Mouse (Mus musculus) neural tube, embryonic 12.5 days (tissue): ENCODE data around the gene Ilf3. TPM values are rescaled to one million over a fixed set of nuclear protein-coding genes. Genes with fewer than 3 reads are reported as not detected.

Experiments used
- ATAC-seq: fragments of 200-750 bp; cut with Nextera tagmentation; 2 replicates; pipeline ENCODE4 v1.8.0; 2017; ENCODE audit warnings: low read depth, mild to moderate bottlenecking, moderate TSS enrichment, moderate library complexity; ENCODE audit not compliant: low FRiP score
- H3K27ac ChIP-seq: fragments of 300-500 bp; sonication (generic); 2 replicates; pipeline ENCODE4 v1.5.1; 2016
- H3K27me3 ChIP-seq: fragments of 300-500 bp; sonication (generic); replicated peaks from 2 replicates; pipeline ENCODE4 v1.6.1; 2016; ENCODE audit warnings: mild to moderate bottlenecking
- H3K36me3 ChIP-seq: fragments of 300-500 bp; sonication (generic); 2 replicates; pipeline ENCODE4 v1.6.1; 2016; ENCODE audit warnings: mild to moderate bottlenecking
- H3K4me1 ChIP-seq: fragments of 300-500 bp; sonication (generic); 2 replicates; pipeline ENCODE4 v1.6.1; 2016
- H3K4me2 ChIP-seq: fragments of 300-500 bp; sonication (generic); replicated peaks from 2 replicates; pipeline ENCODE4 v1.6.1; 2016; ENCODE audit warnings: mild to moderate bottlenecking
- H3K4me3 ChIP-seq: fragments of 300-500 bp; sonication (generic); 2 replicates; pipeline ENCODE4 v1.5.1; 2016
- H3K9ac ChIP-seq: fragments of 300-500 bp; sonication (generic); 2 replicates; pipeline ENCODE4 v1.6.1; 2016; ENCODE audit warnings: mild to moderate bottlenecking
- H3K9me3 ChIP-seq: fragments of 300-500 bp; sonication (generic); 2 replicates; pipeline ENCODE4 v1.6.1; 2016; ENCODE audit warnings: mild to moderate bottlenecking
- WGBS: fragments of 180-500 bp; shearing (Covaris S2); methylation state at CpG from one replicate; pipeline ENCODE4 v1.1.7; 2016; 5-methylcytosine and 5-hydroxymethylcytosine counted together
- polyA plus RNA-seq: library from polyadenylated mRNA; unstranded; fragments of >200 nt; fragmentation: Nextera tagmentation; extraction: Ambion mirVana; gene quantifications from 2 replicates; pipeline ENCODE4 v1.2.1, GENCODE M21; 2016

The Ilf3 gene
- polyA plus RNA-seq, 1 experiment from 2014 or later: 286 TPM

GRCm38 (mm10) chr9:21329699-21330289 is 37.9 kb upstream of the Ilf3 start:
- WGBS: 93% methylated on average over 10 of the region's 10 CpGs
- no peaks in the 10 kb centered on the region for H3K9me3 ChIP-seq
- no peak overlapping the region for H3K27ac ChIP-seq

GRCm38 (mm10) chr9:21331365-21332140 is 36.1 kb upstream of the Ilf3 start:
- Histone ChIP-seq H3K4me3 (no peak overlapping the region), H3K27me3 (no peaks in the 10 kb centered on the region), H3K4me1 (peaks cover 9% of the 10 kb centered on the region; the same call in 1 of the 2 replicates), H3K9ac (no peak overlapping the region), H3K36me3 (peaks cover under 1% of the 10 kb centered on the region; the same call in 1 of the 2 replicates), H3K9me3 (no peaks in the 10 kb centered on the region), H3K27ac (no peak overlapping the region), H3K4me2 (no peak overlapping the region)
- no peak for ATAC-seq
- 88% methylated on average over 12 of the region's 12 CpGs for WGBS

More at GRCm38 (mm10) chr9:21329699-21330289, 37.9 kb upstream of the Ilf3 start:
- peaks cover 9% of the 10 kb centered on the region; the same call in 1 of the 2 replicates for H3K4me1 ChIP-seq
- H3K4me3 ChIP-seq: no peak overlapping the region
- H3K27me3 ChIP-seq: no peaks in the 10 kb centered on the region
- no peak overlapping the region for H3K4me2 ChIP-seq
- no peak overlapping the region for H3K9ac ChIP-seq
- no peak for ATAC-seq
- H3K36me3 ChIP-seq: peaks cover 5% of the 10 kb centered on the region; the same call in 1 of the 2 replicates

- H3K4me3 ChIP-seq: no peak overlapping the region
- no peaks in the 10 kb centered on the region for H3K27me3 ChIP-seq
- no peak overlapping the region for H3K27ac ChIP-seq
- H3K4me2 ChIP-seq: no peak overlapping the region
- ATAC-seq: no peak
- no peaks in the 10 kb centered on the region for H3K36me3 ChIP-seq
- H3K9me3 ChIP-seq: no peaks in the 10 kb centered on the region
- H3K9ac ChIP-seq: no peak overlapping the region
- 43% methylated on average over 9 of the region's 9 CpGs for WGBS
- peaks cover 9% of the 10 kb centered on the region; the same call in 1 of the 2 replicates for H3K4me1 ChIP-seq
Observed at GRCm38 (mm10) chr9:21332161-21333061, 35.3 kb upstream of the Ilf3 start.

GRCm38 (mm10) chr9:21333523-21333922 is 34.1 kb upstream of the Ilf3 start:
- Histone ChIP-seq H3K4me3 (no peak overlapping the region), H3K27ac (no peak overlapping the region), H3K9me3 (no peaks in the 10 kb centered on the region), H3K27me3 (no peaks in the 10 kb centered on the region), H3K4me2 (no peak overlapping the region), H3K9ac (no peak overlapping the region), H3K4me1 (peaks cover 17% of the 10 kb centered on the region), H3K36me3 (no peaks in the 10 kb centered on the region)
- 91% methylated on average over 1 of the region's 1 CpGs for WGBS
- no peak for ATAC-seq

- Histone ChIP-seq H3K36me3 (0 out of 2 replicates have a peak, but pooled peaks cover 2% of the 10 kb centered on the region), H3K27me3 (no peaks in the 10 kb centered on the region), H3K9me3 (no peaks in the 10 kb centered on the region), H3K9ac (no peak overlapping the region), H3K4me2 (no peak overlapping the region), H3K27ac (no peak overlapping the region), H3K4me3 (no peak overlapping the region), H3K4me1 (peaks cover 17% of the 10 kb centered on the region)
- no peak for ATAC-seq
Observed at GRCm38 (mm10) chr9:21334747-21335146, 32.9 kb upstream of the Ilf3 start.

- 81% methylated on average over 4 of the region's 4 CpGs for WGBS
- no peak overlapping the region for H3K4me2 ChIP-seq
- no peak overlapping the region for H3K9ac ChIP-seq
- ATAC-seq: no peak
- no peak overlapping the region for H3K27ac ChIP-seq
- 0 out of 2 replicates have a peak, but pooled peaks cover 4% of the 10 kb centered on the region for H3K36me3 ChIP-seq
- H3K4me3 ChIP-seq: no peak overlapping the region
- H3K27me3 ChIP-seq: no peaks in the 10 kb centered on the region
- peaks cover 17% of the 10 kb centered on the region for H3K4me1 ChIP-seq
- H3K9me3 ChIP-seq: no peaks in the 10 kb centered on the region
Observed at GRCm38 (mm10) chr9:21335391-21335790, 32.3 kb upstream of the Ilf3 start.

GRCm38 (mm10) chr9:21336491-21336890 is 31.2 kb upstream of the Ilf3 start:
- H3K9ac ChIP-seq: no peak overlapping the region
- no peak overlapping the region for H3K4me2 ChIP-seq
- H3K36me3 ChIP-seq: peaks cover 8% of the 10 kb centered on the region; the same call in 1 of the 2 replicates
- no peak for ATAC-seq
- no peak overlapping the region for H3K4me3 ChIP-seq
- no peaks in the 10 kb centered on the region for H3K27me3 ChIP-seq
- H3K4me1 ChIP-seq: peaks cover 17% of the 10 kb centered on the region
- no peaks in the 10 kb centered on the region for H3K9me3 ChIP-seq
- WGBS: 86% methylated on average over 8 of the region's 8 CpGs
- no peak overlapping the region for H3K27ac ChIP-seq

GRCm38 (mm10) chr9:21337652-21338051 is 30.0 kb upstream of the Ilf3 start:
- peaks cover 18% of the 10 kb centered on the region for H3K36me3 ChIP-seq
- no peak for ATAC-seq
- H3K4me2 ChIP-seq: no peak overlapping the region; the same call in 1 of the 2 replicates
- peaks cover 10% of the 10 kb centered on the region for H3K4me1 ChIP-seq
- H3K9ac ChIP-seq: no peak overlapping the region
- no peaks in the 10 kb centered on the region for H3K9me3 ChIP-seq
- no peak overlapping the region for H3K27ac ChIP-seq
- no peak overlapping the region for H3K4me3 ChIP-seq
- H3K27me3 ChIP-seq: no peaks in the 10 kb centered on the region
- WGBS: 19% methylated on average over 20 of the region's 20 CpGs

GRCm38 (mm10) chr9:21340411-21340810 is 27.3 kb upstream of the Ilf3 start:
- Histone ChIP-seq H3K27me3 (no peaks in the 10 kb centered on the region), H3K4me2 (no peak overlapping the region), H3K36me3 (peaks cover 29% of the 10 kb centered on the region), H3K27ac (no peak overlapping the region), H3K4me1 (peaks cover 8% of the 10 kb centered on the region; the same call in 1 of the 2 replicates), H3K4me3 (no peak overlapping the region), H3K9ac (no peak overlapping the region), H3K9me3 (no peaks in the 10 kb centered on the region)
- 89% methylated on average over 4 of the region's 4 CpGs for WGBS
- ATAC-seq: no peak

GRCm38 (mm10) chr9:21346627-21347365 is 20.9 kb upstream of the Ilf3 start:
- WGBS: 72% methylated on average over 16 of the region's 16 CpGs
- peak overlapping the region; percentile 10; the same call in 1 of the 2 replicates for H3K9ac ChIP-seq
- no peak overlapping the region for H3K4me2 ChIP-seq
- no peaks in the 10 kb centered on the region for H3K9me3 ChIP-seq
- H3K4me1 ChIP-seq: no peaks in the 10 kb centered on the region
- H3K36me3 ChIP-seq: peaks cover 64% of the 10 kb centered on the region
- H3K27ac ChIP-seq: no peak overlapping the region
- no peaks in the 10 kb centered on the region for H3K27me3 ChIP-seq
- H3K4me3 ChIP-seq: no peak overlapping the region
- no peak for ATAC-seq

- Histone ChIP-seq H3K36me3 (peaks cover 59% of the 10 kb centered on the region), H3K9ac (no peak overlapping the region), H3K27me3 (no peaks in the 10 kb centered on the region), H3K9me3 (no peaks in the 10 kb centered on the region), H3K4me3 (no peak overlapping the region), H3K4me1 (no peaks in the 10 kb centered on the region), H3K27ac (no peak overlapping the region), H3K4me2 (no peak overlapping the region)
- no peak for ATAC-seq
- WGBS: 89% methylated on average over 3 of the region's 3 CpGs
Observed at GRCm38 (mm10) chr9:21348152-21348551, 19.5 kb upstream of the Ilf3 start.
